Mouse (Mus musculus): ENCODE data around the gene Mfsd8. TPM values are rescaled to one million over a fixed set of nuclear protein-coding genes. Genes with fewer than 3 reads are reported as not detected.
A peak's percentile ranks its signal among the peaks of the same experiment; 100 is the strongest.

Gene Mfsd8
- polyA plus RNA-seq, 1 experiment, result 9.5 TPM

- Histone ChIP-seq H3K4me3 (ENCODE audit: insufficient read depth, low read length) (peak overlapping the region; percentile 94), H3K27ac (ENCODE audit: insufficient read depth, low read depth, low read length) (peak overlapping the region; percentile 17; the same call in 1 of the 2 replicates), H3K4me1 (ENCODE audit: control insufficient read depth, insufficient read depth, low read length) (peaks cover 6% of the 10 kb centered on the region; the same call in 1 of the 2 replicates)
- no peak for TF ChIP-seq POLR2A (IDR thresholded peaks at IDR 0.05; ENCODE audit: borderline replicate concordance, low read depth, low read length)
- no peak for TF ChIP-seq CTCF (IDR thresholded peaks at IDR 0.05; ENCODE audit: low read depth, low read length)
Observed at GRCm38 (mm10) chr3:40800373-40800823, 46.3 kb downstream of the Mfsd8 start.

GRCm38 (mm10) chr3:40799530-40800372, 46.9 kb downstream of the Mfsd8 start, which contains the start of gene Plk4:
Gene Plk4 (plus strand): TSS chr3:40800019.
- peaks cover 7% of the 10 kb centered on the region; the same call in 1 of the 2 replicates for H3K4me1 ChIP-seq (ENCODE audit: control insufficient read depth, insufficient read depth, low read length)
- TF ChIP-seq CTCF (IDR thresholded peaks at IDR 0.05; ENCODE audit: low read depth, low read length) (no peak), POLR2A (IDR thresholded peaks at IDR 0.05; ENCODE audit: borderline replicate concordance, low read depth, low read length) (0 out of 2 replicates have a peak, but pooled peaks have one; percentile 10)
- peak within 1 kb of the TSS; percentile 60 for H3K27ac ChIP-seq (ENCODE audit: insufficient read depth, low read depth, low read length)
- H3K4me3 ChIP-seq (ENCODE audit: insufficient read depth, low read length), result peak within 1 kb of the TSS; percentile 94

GRCm38 (mm10) chr3:40798500-40798899, 48.2 kb downstream of the Mfsd8 start:
- TF ChIP-seq POLR2A (IDR thresholded peaks at IDR 0.05; ENCODE audit: borderline replicate concordance, low read depth, low read length), result no peak
- TF ChIP-seq CTCF (IDR thresholded peaks at IDR 0.05; ENCODE audit: low read depth, low read length), result no peak
- Histone ChIP-seq H3K4me3 (ENCODE audit: insufficient read depth, low read length) (no peak overlapping the region), H3K27ac (ENCODE audit: insufficient read depth, low read depth, low read length) (no peak overlapping the region), H3K4me1 (ENCODE audit: control insufficient read depth, insufficient read depth, low read length) (peaks cover 7% of the 10 kb centered on the region; the same call in 1 of the 2 replicates)

GRCm38 (mm10) chr3:40798054-40798453, 48.6 kb downstream of the Mfsd8 start:
- TF ChIP-seq CTCF (IDR thresholded peaks at IDR 0.05; ENCODE audit: low read depth, low read length) (no peak), POLR2A (IDR thresholded peaks at IDR 0.05; ENCODE audit: borderline replicate concordance, low read depth, low read length) (no peak)
- peaks cover 7% of the 10 kb centered on the region; the same call in 1 of the 2 replicates for H3K4me1 ChIP-seq (ENCODE audit: control insufficient read depth, insufficient read depth, low read length)
- no peak overlapping the region for H3K4me3 ChIP-seq (ENCODE audit: insufficient read depth, low read length)
- H3K27ac ChIP-seq (ENCODE audit: insufficient read depth, low read depth, low read length), result no peak overlapping the region

- TF ChIP-seq CTCF (IDR thresholded peaks at IDR 0.05; ENCODE audit: low read depth, low read length) (no peak), POLR2A (IDR thresholded peaks at IDR 0.05; ENCODE audit: borderline replicate concordance, low read depth, low read length) (no peak)
- Histone ChIP-seq H3K27ac (ENCODE audit: insufficient read depth, low read depth, low read length) (no peak overlapping the region), H3K4me1 (ENCODE audit: control insufficient read depth, insufficient read depth, low read length) (peaks cover 6% of the 10 kb centered on the region; the same call in 1 of the 2 replicates), H3K4me3 (ENCODE audit: insufficient read depth, low read length) (no peak overlapping the region)
Observed at GRCm38 (mm10) chr3:40793783-40794182, 52.9 kb downstream of the Mfsd8 start.

Other genes starting within 250 kb of the Mfsd8 start
- not detected in 2 replicates for gene Slc25a31, start 138.0 kb downstream of the Mfsd8 start, polyA plus RNA-seq (2012; ENCODE audit: insufficient read depth, insufficient read length, missing spikeins)
- gene Hspa4l, start 102.4 kb downstream of the Mfsd8 start, polyA plus RNA-seq (2012; ENCODE audit: insufficient read depth, insufficient read length, missing spikeins), result 19.0 and 21.3 TPM in 2 replicates
- gene Plk4, start 46.9 kb downstream of the Mfsd8 start, polyA plus RNA-seq (2012; ENCODE audit: insufficient read depth, insufficient read length, missing spikeins), result 13.8 and 19.6 TPM in 2 replicates
- gene Abhd18, start 84 bp upstream of the Mfsd8 start, polyA plus RNA-seq (2012; ENCODE audit: insufficient read depth, insufficient read length, missing spikeins), result 5.6 and 7.4 TPM in 2 replicates
- not detected in 2 replicates for gene 1700034I23Rik, start 55.7 kb upstream of the Mfsd8 start, polyA plus RNA-seq (2012; ENCODE audit: insufficient read depth, insufficient read length, missing spikeins)
- gene Larp1b, start 102.9 kb upstream of the Mfsd8 start, polyA plus RNA-seq (2012; ENCODE audit: insufficient read depth, insufficient read length, missing spikeins), result 7.0 and 7.9 TPM in 2 replicates
- gene Pgrmc2, start 236.2 kb upstream of the Mfsd8 start, polyA plus RNA-seq (2012; ENCODE audit: insufficient read depth, insufficient read length, missing spikeins), result 40.2 and 42.7 TPM in 2 replicates